Mouse (Mus musculus): Measurements from ENCODE around the gene Chchd6.

Chchd6 gene

GRCm38 (mm10) chr6:89510154-89510553 lies 85.3 kb downstream of the Chchd6 start:
- DNase-seq (ENCODE audit: low read depth, low spot score) = no peak

GRCm38 (mm10) chr6:89508725-89509124 lies 86.7 kb downstream of the Chchd6 start:
- DNase-seq (ENCODE audit: low read depth, low spot score) = no peak

- DNase-seq (ENCODE audit: low read depth, low spot score) = no peak
These were observed 87.2 kb downstream of the Chchd6 start for GRCm38 (mm10) chr6:89508263-89508662.

GRCm38 (mm10) chr6:89499961-89500360 lies 95.5 kb downstream of the Chchd6 start:
- DNase-seq (ENCODE audit: low read depth, low spot score) = peak; percentile 35

- peak; percentile 87 for DNase-seq (ENCODE audit: low read depth, low spot score)
These were observed 96.5 kb downstream of the Chchd6 start for GRCm38 (mm10) chr6:89498764-89499516.

- no peak for DNase-seq (ENCODE audit: low read depth, low spot score)
These were observed 98.5 kb downstream of the Chchd6 start for GRCm38 (mm10) chr6:89496916-89497315.

- no peak for DNase-seq (ENCODE audit: low read depth, low spot score)
These were observed 103.1 kb downstream of the Chchd6 start for GRCm38 (mm10) chr6:89492368-89492767.

- no peak for DNase-seq (ENCODE audit: low read depth, low spot score)
These were observed 105.1 kb downstream of the Chchd6 start for GRCm38 (mm10) chr6:89490369-89490768.

GRCm38 (mm10) chr6:89489533-89489932 lies 105.9 kb downstream of the Chchd6 start:
- no peak for DNase-seq (ENCODE audit: low read depth, low spot score)

GRCm38 (mm10) chr6:89486055-89486454 lies 109.4 kb downstream of the Chchd6 start:
- no peak for DNase-seq (ENCODE audit: low read depth, low spot score)

GRCm38 (mm10) chr6:89481192-89481591 lies 114.3 kb downstream of the Chchd6 start:
- DNase-seq (ENCODE audit: low read depth, low spot score) = no peak

GRCm38 (mm10) chr6:89467908-89468307 lies 127.5 kb downstream of the Chchd6 start:
- DNase-seq (ENCODE audit: low read depth, low spot score) = no peak

- no peak for DNase-seq (ENCODE audit: low read depth, low spot score)
These were observed 128.2 kb downstream of the Chchd6 start for GRCm38 (mm10) chr6:89467290-89467689.

- no peak for DNase-seq (ENCODE audit: low read depth, low spot score)
These were observed 128.6 kb downstream of the Chchd6 start for GRCm38 (mm10) chr6:89466875-89467274.

- DNase-seq (ENCODE audit: low read depth, low spot score) = no peak
These were observed 129.3 kb downstream of the Chchd6 start for GRCm38 (mm10) chr6:89466053-89466708.

- no peak for DNase-seq (ENCODE audit: low read depth, low spot score)
These were observed 133.2 kb downstream of the Chchd6 start for GRCm38 (mm10) chr6:89462223-89462760.

- no peak for DNase-seq (ENCODE audit: low read depth, low spot score)
These were observed 133.9 kb downstream of the Chchd6 start for GRCm38 (mm10) chr6:89461250-89462222.

GRCm38 (mm10) chr6:89459634-89460033 lies 135.8 kb downstream of the Chchd6 start:
- no peak for DNase-seq (ENCODE audit: low read depth, low spot score)

GRCm38 (mm10) chr6:89457601-89458000 lies 137.9 kb downstream of the Chchd6 start:
- no peak for DNase-seq (ENCODE audit: low read depth, low spot score)

GRCm38 (mm10) chr6:89456409-89456961 lies 139.0 kb downstream of the Chchd6 start:
- DNase-seq (ENCODE audit: low read depth, low spot score) = no peak

GRCm38 (mm10) chr6:89455523-89456000 lies 139.9 kb downstream of the Chchd6 start:
- peak; percentile 2 for DNase-seq (ENCODE audit: low read depth, low spot score)
